Mouse (Mus musculus) hindbrain, embryonic 11.5 days (tissue): ENCODE data around the gene Uaca. TPM values are rescaled to one million over a fixed set of nuclear protein-coding genes. Genes with fewer than 3 reads are reported as not detected.

Experiments used
- ATAC-seq: fragments of 200-750 bp; cut with Nextera tagmentation; 2 replicates; pipeline ENCODE4 v1.8.0; 2017; ENCODE audit warnings: mild to moderate bottlenecking, moderate TSS enrichment, moderate library complexity; ENCODE audit not compliant: low FRiP score
- DNase-seq: peaks from one replicate; pipeline ENCODE4 v3.0.0-alpha.2; 2015; ENCODE audit warnings: low spot score
- H3K27ac ChIP-seq: fragments of 300-500 bp; sonication (generic); 2 replicates; pipeline ENCODE4 v1.5.1; 2014; ENCODE audit warnings: mild to moderate bottlenecking, low read depth, low read length
- H3K27me3 ChIP-seq: fragments of 300-500 bp; sonication (generic); 2 replicates; pipeline ENCODE4 v1.6.1; 2014; ENCODE audit warnings: mild to moderate bottlenecking, low read length, moderate library complexity, mixed read lengths; ENCODE audit not compliant: control insufficient read depth, insufficient read depth
- H3K36me3 ChIP-seq: fragments of 300-500 bp; sonication (generic); 2 replicates; pipeline ENCODE4 v1.6.1; 2014; ENCODE audit warnings: mild to moderate bottlenecking, low read length, moderate library complexity, mixed read lengths; ENCODE audit not compliant: control insufficient read depth, insufficient read depth
- H3K4me1 ChIP-seq: fragments of 300-500 bp; sonication (generic); replicated peaks from 2 replicates; pipeline ENCODE4 v1.6.1; 2014; ENCODE audit warnings: low read length, mixed read lengths; ENCODE audit not compliant: control insufficient read depth, insufficient read depth
- H3K4me2 ChIP-seq: fragments of 300-500 bp; sonication (generic); replicated peaks from 2 replicates; pipeline ENCODE4 v1.6.1; 2014; ENCODE audit warnings: mild to moderate bottlenecking, low read depth, low read length
- H3K4me3 ChIP-seq: fragments of 300-500 bp; sonication (generic); 2 replicates; pipeline ENCODE4 v1.5.1; 2014; ENCODE audit warnings: low read depth, low read length
- H3K9ac ChIP-seq: fragments of 300-500 bp; sonication (generic); 2 replicates; pipeline ENCODE4 v1.6.1; 2014; ENCODE audit warnings: low read depth, low read length
- H3K9me3 ChIP-seq: fragments of 300-500 bp; sonication (generic); 2 replicates; pipeline ENCODE4 v1.6.1; 2016; ENCODE audit warnings: low read length; ENCODE audit not compliant: control insufficient read depth
- WGBS: fragments of 180-500 bp; shearing (Covaris S2); extraction: QIAGEN DNeasy Blood & Tissue Kit; methylation state at CpG from one replicate; pipeline ENCODE4 v1.1.7; 2014; 5-methylcytosine and 5-hydroxymethylcytosine counted together
- polyA plus RNA-seq: library from polyadenylated mRNA; unstranded; fragments of >200 nt; fragmentation: Nextera tagmentation; extraction: Ambion mirVana; gene quantifications from 2 replicates; pipeline ENCODE4 v1.2.1, GENCODE M21; 2014

Uaca gene
- polyA plus RNA-seq, 1 experiment from 2014 or later = 22.3 TPM

DNA sequence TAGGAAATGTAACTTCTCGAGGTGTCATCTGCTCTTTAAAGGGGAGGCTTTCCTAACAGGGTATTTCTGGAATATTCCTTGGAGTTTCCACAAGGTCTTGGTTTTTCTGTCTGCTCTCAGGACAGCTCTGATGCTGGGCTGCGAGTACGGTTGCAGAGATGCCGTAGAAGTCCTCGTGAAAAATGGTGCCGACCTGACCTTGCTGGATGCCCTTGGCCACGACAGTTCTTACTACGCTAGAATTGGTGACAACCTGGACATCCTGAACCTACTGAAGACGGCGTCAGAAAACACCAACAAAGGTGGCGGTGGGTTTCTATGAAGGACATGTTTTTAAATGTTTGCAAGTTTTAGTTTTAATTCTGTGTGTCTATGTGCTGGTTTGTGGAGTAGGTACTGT lies 59.9 kb downstream of the Uaca start:
- Histone ChIP-seq H3K27me3 (no peaks in the 10 kb centered on the region), H3K4me3 (no peak overlapping the region), H3K4me1 (no peaks in the 10 kb centered on the region), H3K36me3 (no peaks in the 10 kb centered on the region), H3K4me2 (no peak overlapping the region), H3K27ac (no peak overlapping the region), H3K9ac (no peak overlapping the region), H3K9me3 (no peaks in the 10 kb centered on the region)
- DNase-seq (no peak), ATAC-seq (no peak)
- WGBS = 96% methylated on average over 11 of the region's 11 CpGs

DNA sequence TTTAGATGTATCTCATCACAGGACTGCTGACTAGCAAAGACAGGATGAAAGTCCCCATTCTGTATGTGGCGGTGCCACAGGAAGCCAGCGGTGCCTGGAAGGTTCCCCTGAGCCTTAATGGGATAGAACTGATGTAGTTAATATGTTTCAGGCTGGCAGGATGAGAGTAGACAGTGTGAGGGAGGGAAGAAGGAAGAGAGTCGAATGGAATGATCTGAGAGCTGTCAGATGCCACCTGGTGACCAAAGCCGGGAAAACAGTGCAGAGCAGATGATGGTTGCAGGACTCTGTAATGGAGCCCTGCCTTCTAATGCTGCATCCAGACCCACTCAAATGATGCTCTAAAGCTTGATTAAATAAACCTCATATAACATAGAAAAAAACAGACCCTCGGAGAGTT lies 63.5 kb downstream of the Uaca start:
- H3K9me3 ChIP-seq = no peaks in the 10 kb centered on the region
- no peaks in the 10 kb centered on the region for H3K4me1 ChIP-seq
- no peaks in the 10 kb centered on the region for H3K27me3 ChIP-seq
- no peak overlapping the region for H3K4me3 ChIP-seq
- no peak overlapping the region for H3K27ac ChIP-seq
- WGBS = 33% methylated on average over 5 of the region's 5 CpGs
- H3K36me3 ChIP-seq = no peaks in the 10 kb centered on the region
- peak; percentile 76 for DNase-seq
- no peak overlapping the region for H3K4me2 ChIP-seq
- no peak for ATAC-seq
- H3K9ac ChIP-seq = no peak overlapping the region

DNA sequence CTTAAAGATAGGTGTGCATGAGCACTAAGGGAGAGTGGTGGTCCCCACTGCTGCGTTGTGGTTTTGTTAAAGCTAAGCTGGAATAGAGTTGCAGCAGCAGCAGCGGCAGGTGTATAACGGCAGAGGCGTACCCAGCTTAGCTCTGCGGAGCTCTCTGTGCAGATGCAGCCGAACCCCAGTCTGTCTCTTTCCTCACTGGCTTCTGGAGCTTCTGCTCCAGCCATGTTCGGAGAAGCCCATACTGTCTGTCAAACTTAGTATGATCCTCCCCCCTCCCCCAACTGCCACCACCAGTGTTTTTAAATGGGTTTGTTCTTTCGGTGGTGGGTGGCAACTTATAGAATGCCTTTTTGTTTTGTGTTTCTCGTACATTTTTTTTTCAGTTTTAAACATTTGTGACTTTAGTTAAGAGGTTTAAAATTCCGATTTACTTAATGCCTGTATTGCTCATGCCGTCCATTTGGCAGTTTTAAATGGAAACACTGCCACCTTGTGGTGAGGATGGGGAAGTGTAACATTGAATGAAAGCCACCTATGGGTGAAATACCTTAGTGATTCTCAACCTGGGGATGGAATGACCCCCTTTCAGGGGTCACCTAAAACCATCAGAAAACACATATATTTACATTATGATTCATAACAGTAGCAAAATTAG lies 64.1 kb downstream of the Uaca start:
- Histone ChIP-seq H3K9me3 (no peaks in the 10 kb centered on the region), H3K4me2 (no peak overlapping the region), H3K27me3 (no peaks in the 10 kb centered on the region), H3K36me3 (no peaks in the 10 kb centered on the region), H3K9ac (no peak overlapping the region), H3K4me3 (no peak overlapping the region), H3K27ac (no peak overlapping the region), H3K4me1 (no peaks in the 10 kb centered on the region)
- 46% methylated on average over 11 of the region's 11 CpGs for WGBS
- no peak for ATAC-seq
- DNase-seq = peak; percentile 74

- Histone ChIP-seq H3K9ac (no peak overlapping the region), H3K4me2 (no peak overlapping the region), H3K4me3 (no peak overlapping the region), H3K9me3 (no peaks in the 10 kb centered on the region), H3K27me3 (no peaks in the 10 kb centered on the region), H3K36me3 (no peaks in the 10 kb centered on the region), H3K4me1 (no peaks in the 10 kb centered on the region), H3K27ac (no peak overlapping the region)
- ATAC-seq (no peak), DNase-seq (no peak)
- 72% methylated on average over 9 of the region's 9 CpGs for WGBS
These were observed 64.7 kb downstream of the Uaca start for GRCm38 (mm10) chr9:60859031-60859430.

- Histone ChIP-seq H3K9ac (no peak overlapping the region), H3K4me3 (no peak overlapping the region), H3K27ac (no peak overlapping the region), H3K4me2 (no peak overlapping the region), H3K9me3 (no peaks in the 10 kb centered on the region), H3K27me3 (no peaks in the 10 kb centered on the region), H3K4me1 (no peaks in the 10 kb centered on the region), H3K36me3 (no peaks in the 10 kb centered on the region)
- WGBS = 86% methylated on average over 5 of the region's 5 CpGs
- ATAC-seq = no peak
- DNase-seq = no peak
These were observed 66.7 kb downstream of the Uaca start for GRCm38 (mm10) chr9:60861030-60861429.

- no peak overlapping the region for H3K9ac ChIP-seq
- no peak overlapping the region for H3K4me2 ChIP-seq
- H3K27me3 ChIP-seq = no peaks in the 10 kb centered on the region
- no peak overlapping the region for H3K4me3 ChIP-seq
- H3K27ac ChIP-seq = no peak overlapping the region
- no peaks in the 10 kb centered on the region for H3K4me1 ChIP-seq
- no peak for DNase-seq
- no peak for ATAC-seq
- H3K36me3 ChIP-seq = no peaks in the 10 kb centered on the region
- WGBS = 88% methylated on average over 9 of the region's 9 CpGs
- H3K9me3 ChIP-seq = no peaks in the 10 kb centered on the region
These were observed 70.3 kb downstream of the Uaca start for GRCm38 (mm10) chr9:60864664-60865063.

DNA sequence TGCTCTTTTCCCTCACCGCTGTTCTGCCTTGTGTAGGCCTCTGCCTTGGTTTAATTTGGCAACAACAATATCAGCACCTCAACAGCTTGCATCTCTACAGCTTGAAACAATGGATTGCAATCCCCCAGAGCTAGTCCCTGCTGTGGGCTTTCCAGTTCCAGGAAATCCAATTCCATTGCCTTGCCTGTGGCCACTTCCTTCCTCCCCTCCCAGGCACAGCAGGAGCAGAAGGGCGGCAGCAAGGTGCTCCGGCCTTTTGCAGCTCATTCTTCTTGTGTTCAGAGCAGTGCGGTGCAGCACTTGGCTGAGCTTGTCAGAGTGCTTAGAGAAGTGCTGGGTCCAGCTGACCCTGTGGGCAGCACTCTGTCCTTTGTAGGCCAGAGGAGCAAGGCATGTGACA lies 71.5 kb downstream of the Uaca start:
- ATAC-seq (no peak), DNase-seq (no peak)
- peaks cover under 1% of the 10 kb centered on the region; the same call in 1 of the 2 replicates for H3K36me3 ChIP-seq
- H3K27ac ChIP-seq = no peak overlapping the region
- no peak overlapping the region for H3K9ac ChIP-seq
- H3K27me3 ChIP-seq = no peaks in the 10 kb centered on the region
- no peaks in the 10 kb centered on the region for H3K4me1 ChIP-seq
- no peak overlapping the region for H3K4me2 ChIP-seq
- H3K4me3 ChIP-seq = no peak overlapping the region
- WGBS = 40% methylated on average over 4 of the region's 4 CpGs
- no peaks in the 10 kb centered on the region for H3K9me3 ChIP-seq

- 92% methylated on average over 18 of the region's 18 CpGs for WGBS
- no peak overlapping the region for H3K27ac ChIP-seq
These were observed 76.1 kb downstream of the Uaca start for GRCm38 (mm10) chr9:60870451-60870850.

DNA sequence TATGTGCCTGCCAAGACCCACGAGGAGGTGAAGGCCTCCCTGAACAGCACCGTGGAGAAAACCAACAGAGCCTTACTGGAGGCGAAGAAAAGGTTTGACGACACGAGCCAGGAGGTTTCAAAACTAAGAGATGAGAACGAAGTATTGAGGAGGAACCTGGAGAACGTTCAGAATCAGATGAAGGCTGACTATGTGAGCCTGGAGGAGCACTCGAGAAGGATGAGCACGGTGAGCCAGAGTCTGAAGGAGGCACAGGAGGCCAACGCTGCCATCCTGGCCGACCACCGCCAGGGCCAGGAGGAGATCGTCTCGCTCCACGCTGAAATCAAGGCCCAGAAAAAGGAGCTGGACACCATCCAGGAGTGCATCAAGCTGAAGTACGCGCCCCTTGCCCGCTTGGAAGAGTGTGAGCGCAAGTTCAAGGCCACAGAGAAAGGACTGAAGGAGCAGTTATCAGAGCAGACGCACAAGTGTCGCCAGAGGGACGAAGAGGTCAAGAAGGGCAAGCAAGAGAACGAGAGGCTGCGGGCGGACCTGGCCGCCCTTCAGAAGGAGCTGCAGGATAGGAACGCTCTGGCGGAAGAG lies 76.7 kb downstream of the Uaca start:
- H3K4me1 ChIP-seq = no peaks in the 10 kb centered on the region
- H3K9ac ChIP-seq = no peak overlapping the region
- no peak overlapping the region for H3K4me3 ChIP-seq
- H3K27me3 ChIP-seq = no peaks in the 10 kb centered on the region
- no peak overlapping the region for H3K27ac ChIP-seq
- H3K36me3 ChIP-seq = peaks cover 9% of the 10 kb centered on the region
- H3K9me3 ChIP-seq = no peaks in the 10 kb centered on the region
- no peak for ATAC-seq
- no peak overlapping the region for H3K4me2 ChIP-seq
- DNase-seq = no peak
- WGBS = 93% methylated on average over 28 of the region's 28 CpGs

More at GRCm38 (mm10) chr9:60870451-60870850, 76.1 kb downstream of the Uaca start:
- H3K4me3 ChIP-seq = no peak overlapping the region
- H3K4me2 ChIP-seq = no peak overlapping the region
- DNase-seq (no peak), ATAC-seq (no peak)
- H3K36me3 ChIP-seq = peaks cover 9% of the 10 kb centered on the region
- no peak overlapping the region for H3K9ac ChIP-seq
- no peaks in the 10 kb centered on the region for H3K9me3 ChIP-seq
- no peaks in the 10 kb centered on the region for H3K4me1 ChIP-seq
- no peaks in the 10 kb centered on the region for H3K27me3 ChIP-seq
